Mouse (Mus musculus) heart, postnatal 0 days (tissue): ENCODE data around the gene Gm9639.
"Not testable (repeated sequence)": the region's sequence is repeated elsewhere in the genome, so short reads cannot be mapped to it uniquely, and the experiment has no call there.

ENCODE experiments used
- CTCF ChIP-seq: IDR thresholded peaks from 2 replicates; pipeline ENCODE4 v1.5.1; 2016; ENCODE audit warnings: antibody characterized with exemption, control low read depth, low read depth
- EP300 ChIP-seq: IDR thresholded peaks from 2 replicates; pipeline ENCODE4 v1.6.1; 2016; ENCODE audit warnings: antibody characterized with exemption, low read depth

DNA sequence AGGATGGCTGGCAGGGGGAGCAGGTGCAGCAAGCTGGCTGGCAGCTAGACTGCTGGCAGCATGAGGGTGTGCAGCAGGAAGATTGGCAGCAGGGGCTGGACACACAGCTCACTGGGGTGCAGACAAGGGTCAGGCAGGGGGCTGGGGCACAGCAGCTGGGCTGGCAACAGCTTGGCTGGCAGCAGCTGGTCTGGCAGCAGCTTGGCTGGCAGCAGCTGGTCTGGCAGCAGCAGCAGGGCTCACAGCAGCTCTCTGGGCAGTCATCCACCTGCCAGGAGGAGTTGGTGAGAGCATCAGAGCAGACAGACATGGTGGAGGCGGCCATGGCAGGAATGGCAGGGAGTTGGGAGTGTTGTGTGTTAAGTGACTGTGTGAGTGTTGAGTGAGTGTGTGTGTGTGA lies 7.0 kb downstream of the Gm9639 start, which contains the start of gene Gm7137:
- TF ChIP-seq CTCF, EP300: not testable (repeated sequence)
